Mouse (Mus musculus): Measurements from ENCODE around the gene Sepsecs. TPM values are rescaled to one million over a fixed set of nuclear protein-coding genes. Genes with fewer than 3 reads are reported as not detected.

The Sepsecs gene
- polyA plus RNA-seq, 1 experiment: 12.9 TPM

DNA sequence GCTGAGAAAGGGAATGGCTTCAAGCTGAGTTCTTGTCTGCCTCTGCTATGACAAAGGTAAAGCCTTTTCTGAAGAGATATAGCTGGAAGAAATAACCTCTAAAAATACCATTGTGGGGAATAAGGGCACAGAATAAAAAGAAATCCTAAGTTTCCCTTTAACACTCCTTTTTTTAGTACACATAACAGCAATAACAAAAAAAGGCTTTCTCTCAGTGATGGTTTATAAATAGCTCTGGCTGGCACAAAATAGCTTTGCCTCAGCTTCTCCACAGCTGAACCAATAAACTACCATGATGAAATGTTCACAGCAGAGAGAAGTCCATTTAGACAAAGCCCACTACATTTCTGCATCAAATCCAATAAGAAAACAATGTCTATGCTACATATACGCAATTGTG lies 17.4 kb downstream of the Sepsecs start:
- peak in 1 of 2 experiments; percentile 34 for DNase-seq (ENCODE audit: extremely low spot score in 1 of 2, low spot score in 1 of 2)

GRCm38 (mm10) chr5:52643947-52644840 lies 25.3 kb downstream of the Sepsecs start:
- no peak for DNase-seq (ENCODE audit: extremely low spot score in 1 of 2, low spot score in 1 of 2)

- DNase-seq (ENCODE audit: extremely low spot score in 1 of 2, low spot score in 1 of 2): no peak
These were observed 27.8 kb downstream of the Sepsecs start for GRCm38 (mm10) chr5:52641736-52642135.

DNA sequence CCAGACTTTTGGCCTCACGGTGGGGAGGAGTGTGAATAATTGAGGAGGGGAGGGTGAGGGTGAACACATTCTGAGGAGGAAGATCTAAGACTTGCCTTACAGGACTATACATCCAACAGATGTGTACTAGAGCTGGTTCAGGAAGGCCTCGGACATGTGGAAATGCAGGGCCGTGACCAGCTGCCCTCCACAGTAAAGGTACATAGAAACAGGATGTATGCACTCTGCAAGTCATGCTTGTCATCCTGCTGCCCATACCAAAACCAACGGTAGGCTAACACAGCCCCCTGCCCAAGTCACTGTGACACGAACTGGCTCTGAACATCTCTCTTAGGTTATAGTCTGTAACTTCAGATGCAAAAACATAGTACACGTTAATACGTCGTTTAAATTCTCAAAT lies 30.6 kb downstream of the Sepsecs start:
- DNase-seq (ENCODE audit: extremely low spot score in 1 of 2, low spot score in 1 of 2): no peak

DNA sequence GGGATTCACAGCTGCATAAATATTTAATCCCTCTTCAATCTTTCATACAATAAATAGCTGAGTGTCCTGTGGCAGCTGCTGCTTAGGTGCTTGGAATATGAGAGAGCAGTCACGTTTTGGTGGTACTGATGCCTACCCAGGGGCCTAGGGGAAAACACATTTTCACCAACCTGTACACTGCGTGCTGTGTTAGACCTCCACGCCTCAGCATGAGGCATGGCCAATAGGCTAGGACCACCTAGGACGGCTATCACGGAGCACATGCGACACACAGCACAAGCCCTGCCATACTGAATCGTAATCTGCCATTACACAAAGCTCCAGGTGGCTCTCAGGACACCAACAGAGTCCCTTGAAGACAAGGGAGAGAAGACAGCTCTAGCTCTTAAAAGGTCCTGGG lies 31.5 kb downstream of the Sepsecs start:
- no peak for DNase-seq (ENCODE audit: extremely low spot score in 1 of 2, low spot score in 1 of 2)

- DNase-seq (ENCODE audit: extremely low spot score in 1 of 2, low spot score in 1 of 2): no peak
These were observed 32.6 kb downstream of the Sepsecs start for GRCm38 (mm10) chr5:52636923-52637322.

- DNase-seq (ENCODE audit: extremely low spot score in 1 of 2, low spot score in 1 of 2): no peak
These were observed 33.3 kb downstream of the Sepsecs start for GRCm38 (mm10) chr5:52636025-52636755.

- DNase-seq (ENCODE audit: extremely low spot score in 1 of 2, low spot score in 1 of 2): peak in 1 of 2 experiments; percentile 42
These were observed 35.5 kb downstream of the Sepsecs start for GRCm38 (mm10) chr5:52634017-52634416.

DNA sequence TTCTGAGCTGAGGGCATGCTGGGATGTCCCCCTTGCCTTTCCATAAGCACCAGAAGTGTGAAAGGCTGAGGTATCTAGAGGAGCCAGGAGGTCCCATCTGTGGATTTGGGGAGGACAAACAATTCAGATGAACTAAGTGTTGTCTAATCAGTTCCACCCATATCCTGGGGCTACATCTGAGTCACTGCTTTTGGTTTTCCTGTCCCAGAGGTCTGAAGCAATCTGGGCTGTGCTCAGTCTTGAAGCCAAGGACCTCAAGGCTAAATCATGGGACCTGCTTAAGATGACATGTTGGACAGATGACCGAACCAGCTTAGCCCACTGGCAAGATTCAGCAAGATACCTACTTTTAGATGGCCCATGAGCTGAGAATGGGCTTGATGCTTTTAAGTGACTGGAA lies 39.0 kb downstream of the Sepsecs start:
- DNase-seq (ENCODE audit: extremely low spot score in 1 of 2, low spot score in 1 of 2): no peak

DNA sequence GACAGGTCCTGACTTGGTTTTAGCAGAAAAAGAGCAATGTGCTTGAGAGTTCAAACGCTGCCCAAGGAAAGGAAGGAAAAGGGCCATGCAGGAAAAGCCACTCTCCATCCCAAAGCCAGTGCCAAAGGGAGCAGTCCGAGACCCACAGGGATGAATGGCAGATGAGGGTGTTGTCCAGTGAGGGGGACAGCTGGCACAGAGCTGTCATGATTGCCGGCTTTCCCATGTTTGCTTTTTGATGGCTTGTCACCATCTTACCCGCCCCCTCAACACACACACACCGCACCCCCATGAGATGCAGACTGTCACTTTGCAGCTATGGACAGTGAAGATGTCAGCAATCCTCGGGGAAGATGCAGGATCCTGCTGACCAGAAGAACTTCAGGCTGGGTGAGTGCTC lies 40.3 kb downstream of the Sepsecs start:
- no peak for DNase-seq (ENCODE audit: extremely low spot score in 1 of 2, low spot score in 1 of 2)

- no peak for DNase-seq (ENCODE audit: extremely low spot score in 1 of 2, low spot score in 1 of 2)
These were observed 40.7 kb downstream of the Sepsecs start for GRCm38 (mm10) chr5:52628783-52629182.

- DNase-seq (ENCODE audit: extremely low spot score in 1 of 2, low spot score in 1 of 2): no peak
These were observed 41.8 kb downstream of the Sepsecs start for GRCm38 (mm10) chr5:52627713-52628112.

DNA sequence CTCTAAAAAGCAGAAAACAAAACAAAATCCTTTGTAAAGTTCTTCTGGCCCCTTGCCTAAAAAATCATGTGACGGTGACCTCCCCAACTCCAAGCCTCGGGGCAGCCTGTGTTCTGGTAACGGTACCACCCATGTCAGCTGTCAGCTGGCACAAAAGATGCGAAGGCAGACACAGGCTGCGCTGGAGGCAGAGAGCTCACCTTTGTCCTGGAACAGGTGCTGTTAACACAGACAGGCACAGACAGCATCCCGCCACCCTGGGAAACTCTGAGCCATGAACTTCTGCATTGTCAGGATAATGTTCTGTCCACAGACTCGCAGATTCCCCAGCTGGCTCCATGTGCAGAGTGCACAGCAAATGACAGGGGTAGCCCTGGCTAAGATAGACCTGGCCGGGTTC lies 43.4 kb downstream of the Sepsecs start:
- DNase-seq (ENCODE audit: extremely low spot score in 1 of 2, low spot score in 1 of 2): no peak

GRCm38 (mm10) chr5:52624956-52625355 lies 44.6 kb downstream of the Sepsecs start:
- no peak for DNase-seq (ENCODE audit: extremely low spot score in 1 of 2, low spot score in 1 of 2)

DNA sequence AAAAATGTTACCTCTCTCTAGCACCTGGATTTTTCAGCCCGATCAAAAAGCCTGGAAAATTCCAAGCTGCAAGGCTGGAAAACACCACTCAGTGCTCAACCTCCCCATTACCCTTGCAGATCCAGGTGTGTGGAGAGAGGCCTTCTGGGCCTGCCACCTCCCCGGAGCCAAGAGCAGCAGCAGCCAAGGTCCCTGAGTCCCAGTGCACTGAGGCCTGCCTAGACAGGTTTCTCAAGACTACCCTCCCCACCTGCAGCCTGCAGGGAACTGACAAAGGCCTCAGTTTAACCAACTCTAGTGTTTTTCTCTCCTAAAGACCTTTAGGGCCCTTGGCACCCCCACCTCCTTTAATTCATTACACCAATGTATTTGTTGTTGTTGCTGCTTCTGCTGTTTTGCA lies 46.4 kb downstream of the Sepsecs start:
- DNase-seq (ENCODE audit: extremely low spot score in 1 of 2, low spot score in 1 of 2): no peak

DNA sequence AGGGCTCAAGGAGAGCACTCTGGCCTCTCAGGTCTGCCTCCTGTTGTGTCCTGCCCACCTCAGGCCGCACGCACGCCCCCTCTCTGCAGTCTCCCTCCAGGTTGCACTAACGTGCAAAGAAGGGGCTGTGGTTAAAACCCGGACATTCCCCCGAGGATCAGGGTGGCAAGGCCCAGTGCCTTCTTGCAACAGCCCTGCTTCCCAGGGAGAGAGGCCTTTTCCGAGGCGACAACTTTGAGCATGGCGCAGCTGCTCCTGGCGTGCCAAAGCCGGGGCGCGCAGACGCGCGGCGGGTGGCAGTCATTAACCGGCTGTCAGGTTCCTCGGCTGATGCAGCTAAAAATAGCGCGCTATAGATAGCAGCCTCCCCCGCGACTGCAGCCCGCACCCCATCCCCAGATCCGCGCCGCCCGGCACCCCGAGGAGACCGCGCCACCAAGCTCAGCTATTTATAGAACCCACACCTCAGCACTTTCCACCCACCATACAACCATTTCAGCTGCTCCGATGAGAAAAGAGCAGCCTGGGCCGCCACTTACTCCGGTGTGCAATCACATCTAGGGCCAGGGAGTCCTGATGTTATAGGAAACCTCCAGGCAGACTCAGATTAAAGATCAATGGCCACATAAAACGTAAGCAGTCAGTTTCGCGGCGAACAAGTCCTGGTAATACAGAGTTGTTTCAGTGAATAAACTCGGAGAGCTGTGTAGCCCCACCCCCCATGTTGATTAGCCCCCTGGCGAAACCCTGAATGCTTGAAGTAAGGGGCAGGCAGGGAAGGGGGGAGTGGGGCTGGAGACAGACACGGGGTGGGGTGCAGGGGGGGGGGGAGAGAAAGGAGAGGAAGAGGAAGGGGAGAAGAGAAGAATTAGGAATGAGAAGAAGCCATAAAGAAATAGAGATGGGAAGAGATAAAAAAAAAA lies 50.9 kb downstream of the Sepsecs start:
- peak; percentile 88 to 90 for DNase-seq (ENCODE audit: extremely low spot score in 1 of 2, low spot score in 1 of 2)

- DNase-seq (ENCODE audit: extremely low spot score in 1 of 2, low spot score in 1 of 2): no peak
These were observed 51.7 kb downstream of the Sepsecs start for GRCm38 (mm10) chr5:52617711-52618347.

DNA sequence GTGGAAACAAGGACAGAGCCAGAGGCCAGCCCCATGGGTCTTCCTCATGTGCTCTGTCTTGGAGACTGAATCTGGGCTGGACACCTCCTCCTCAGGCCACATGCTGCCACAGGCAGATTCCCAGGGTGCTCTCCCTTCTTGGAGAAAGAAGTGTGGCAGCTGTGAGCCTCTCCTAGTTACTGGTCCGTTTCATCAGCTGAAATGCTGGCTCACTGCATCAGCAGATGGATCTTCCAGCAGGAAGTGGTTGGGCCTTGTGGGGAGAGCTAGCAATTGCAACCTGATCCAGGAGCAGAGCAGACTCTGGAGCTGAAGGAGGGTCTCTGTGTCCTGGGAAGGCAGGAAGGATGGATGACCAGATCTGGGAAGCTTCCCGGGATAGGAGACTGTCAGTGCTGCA lies 53.0 kb downstream of the Sepsecs start:
- DNase-seq (ENCODE audit: extremely low spot score in 1 of 2, low spot score in 1 of 2): peak; percentile 33 to 53

GRCm38 (mm10) chr5:52615421-52615820 lies 54.1 kb downstream of the Sepsecs start:
- DNase-seq (ENCODE audit: extremely low spot score in 1 of 2, low spot score in 1 of 2): no peak

DNA sequence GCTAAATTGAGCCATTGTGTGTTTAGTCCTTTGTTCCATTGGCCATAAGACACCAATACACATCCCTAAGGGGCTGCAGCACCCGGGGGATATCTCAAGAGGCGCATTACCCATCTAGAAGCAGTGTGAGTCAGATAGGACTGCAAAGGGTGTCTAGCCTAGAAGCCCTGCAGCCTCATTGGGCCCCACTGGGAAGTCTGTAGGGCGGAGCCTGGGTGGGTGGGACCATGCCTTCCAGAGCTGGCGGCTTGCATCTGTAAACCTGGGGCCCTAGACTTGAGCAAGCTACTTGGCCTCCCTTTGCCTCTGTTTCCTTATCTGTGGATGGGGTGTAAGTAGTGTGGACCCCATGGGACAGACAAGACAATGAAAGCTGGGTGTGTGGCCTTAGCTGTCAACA lies 54.8 kb downstream of the Sepsecs start:
- no peak for DNase-seq (ENCODE audit: extremely low spot score in 1 of 2, low spot score in 1 of 2)
